Mouse (Mus musculus) embryonic facial prominence, embryonic 11.5 days (tissue): ENCODE results near the gene Acsl4. TPM values are rescaled to one million over a fixed set of nuclear protein-coding genes. Genes with fewer than 3 reads are reported as not detected.

Source experiments
- ATAC-seq: fragments of 200-750 bp; cut with Nextera tagmentation; replicated peaks from 2 replicates; pipeline ENCODE4 v1.8.0; 2017; ENCODE audit warnings: low read depth; ENCODE audit not compliant: insufficient number of reproducible peaks, low FRiP score, low TSS enrichment
- DNase-seq: peaks from one replicate; pipeline ENCODE4 v3.0.0-alpha.2; 2015; ENCODE audit warnings: low spot score
- H3K27ac ChIP-seq: fragments of 300-500 bp; sonication (generic); replicated peaks from 2 replicates; pipeline ENCODE4 v1.5.1; 2014; ENCODE audit warnings: mild to moderate bottlenecking, low read depth, low read length, control low read depth
- H3K27me3 ChIP-seq: fragments of 300-500 bp; sonication (generic); 2 replicates; pipeline ENCODE4 v1.6.1; 2014; ENCODE audit warnings: mild to moderate bottlenecking, low read length, moderate library complexity, mixed read lengths; ENCODE audit not compliant: control insufficient read depth, insufficient read depth
- H3K36me3 ChIP-seq: fragments of 300-500 bp; sonication (generic); replicated peaks from 2 replicates; pipeline ENCODE4 v1.6.1; 2014; ENCODE audit warnings: low read depth, mild to moderate bottlenecking, low read length, moderate library complexity, mixed read lengths; ENCODE audit not compliant: control insufficient read depth, insufficient read depth
- H3K4me1 ChIP-seq: fragments of 300-500 bp; sonication (generic); 2 replicates; pipeline ENCODE4 v1.6.1; 2014; ENCODE audit warnings: low read length, mixed read lengths; ENCODE audit not compliant: control insufficient read depth, insufficient read depth
- H3K4me2 ChIP-seq: fragments of 300-500 bp; sonication (generic); 2 replicates; pipeline ENCODE4 v1.6.1; 2014; ENCODE audit warnings: low read depth, mild to moderate bottlenecking, control low read depth, low read length, moderate library complexity
- H3K4me3 ChIP-seq: fragments of 300-500 bp; sonication (generic); 2 replicates; pipeline ENCODE4 v1.5.1; 2014; ENCODE audit warnings: low read depth, low read length, control low read depth
- H3K9ac ChIP-seq: fragments of 300-500 bp; sonication (generic); replicated peaks from 2 replicates; pipeline ENCODE4 v1.6.1; 2014; ENCODE audit warnings: mild to moderate bottlenecking, control low read depth, low read length
- H3K9me3 ChIP-seq: fragments of 300-500 bp; sonication (generic); replicated peaks from 2 replicates; pipeline ENCODE4 v1.6.1; 2016; ENCODE audit warnings: mild to moderate bottlenecking, low read length, inconsistent platforms, mixed read lengths; ENCODE audit not compliant: control insufficient read depth
- WGBS: fragments of 180-500 bp; shearing (Covaris S2); extraction: QIAGEN DNeasy Blood & Tissue Kit; methylation state at CpG from one replicate; pipeline ENCODE4 v1.1.7; 2014; 5-methylcytosine and 5-hydroxymethylcytosine counted together
- polyA plus RNA-seq: library from polyadenylated mRNA; unstranded; fragments of >200 nt; fragmentation: Nextera tagmentation; extraction: Ambion mirVana; gene quantifications from 2 replicates; pipeline ENCODE4 v1.2.1, GENCODE M21; 2014

Acsl4 gene
- 16.9 and 19.7 TPM in 2 replicates for polyA plus RNA-seq

DNA sequence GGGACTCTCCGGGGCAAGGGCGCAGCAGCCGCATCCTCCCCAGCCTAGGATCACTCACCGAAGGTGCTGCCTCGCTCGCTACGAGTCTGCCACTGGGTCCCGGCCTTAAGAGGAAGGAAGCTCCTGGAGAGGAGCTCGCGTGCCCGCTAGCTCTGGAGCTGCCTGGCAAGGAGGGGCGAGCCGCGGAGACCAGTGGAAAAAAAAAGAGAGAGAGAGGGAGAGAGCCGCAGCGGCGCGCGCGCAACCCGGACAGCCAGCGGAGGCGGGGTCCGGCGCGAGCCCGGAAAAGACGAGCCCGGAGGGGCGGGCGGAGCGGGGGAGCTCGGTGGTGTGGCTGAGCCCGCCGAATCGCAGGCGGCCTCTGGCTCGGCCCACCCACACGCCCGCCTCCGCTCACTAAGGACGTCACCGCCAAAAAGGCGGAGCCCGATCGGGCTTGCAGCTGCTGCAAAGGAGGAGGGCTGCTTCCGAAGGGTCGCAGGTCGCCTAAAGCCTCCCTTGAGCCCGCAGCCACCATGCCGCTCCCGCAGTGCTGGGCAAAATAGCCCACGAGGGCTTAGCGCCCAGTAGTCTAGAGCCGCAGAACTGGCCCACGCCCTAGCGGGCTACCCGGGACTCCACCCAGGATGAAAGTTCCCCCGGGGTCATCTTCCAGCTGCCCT is at the start of gene Acsl4:
Gene Acsl4, minus strand, starts transcription at position 289 of the 662 bp plus-strand sequence.
- Histone ChIP-seq H3K4me2 (peak within 1 kb of the TSS; percentile 51), H3K27ac (peak within 1 kb of the TSS; percentile 72), H3K9me3 (no peaks in the 10 kb centered on the region), H3K27me3 (peaks cover 2% of the 10 kb centered on the region; the same call in 1 of the 2 replicates), H3K4me3 (peak within 1 kb of the TSS; percentile 53), H3K36me3 (no peaks in the 10 kb centered on the region), H3K4me1 (no peaks in the 10 kb centered on the region), H3K9ac (peak within 1 kb of the TSS; percentile 65)
- DNase-seq (peak; percentile 90), ATAC-seq (peak; percentile 98)
- WGBS: 19% methylated on average over 45 of the region's 59 CpGs

DNA sequence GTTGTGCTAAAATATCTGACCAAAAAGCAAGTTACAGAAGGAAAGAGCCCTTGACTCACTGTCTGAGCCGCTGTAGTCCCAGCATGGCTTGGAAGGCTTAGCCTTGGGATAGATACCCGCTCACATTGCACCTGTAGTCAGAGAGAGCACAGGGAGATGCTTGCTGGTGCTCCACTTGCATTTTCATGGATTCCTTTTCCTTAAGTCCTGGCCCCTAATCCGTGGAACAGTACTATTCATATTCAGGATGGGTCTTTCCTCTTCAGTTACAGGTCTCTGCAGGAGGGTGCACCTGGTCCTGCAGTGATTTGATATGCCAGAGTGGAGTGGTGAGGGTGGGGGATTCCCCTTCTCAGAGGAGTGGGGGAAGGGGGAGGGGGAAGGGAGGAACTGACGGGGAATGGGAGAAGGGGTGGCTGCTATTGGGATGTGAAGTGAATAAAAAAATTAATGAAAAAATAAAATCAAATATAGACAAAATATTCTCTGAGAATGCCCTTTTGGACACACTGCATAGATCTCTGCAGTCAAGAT is 47.7 kb upstream of the Acsl4 start:
- no peak for ATAC-seq
- H3K4me1 ChIP-seq: no peaks in the 10 kb centered on the region
- H3K9ac ChIP-seq: no peak overlapping the region
- H3K36me3 ChIP-seq: no peaks in the 10 kb centered on the region
- no peaks in the 10 kb centered on the region for H3K9me3 ChIP-seq
- H3K4me3 ChIP-seq: no peak overlapping the region
- DNase-seq: no peak
- no peaks in the 10 kb centered on the region for H3K27me3 ChIP-seq
- no peak overlapping the region for H3K27ac ChIP-seq
- H3K4me2 ChIP-seq: no peak overlapping the region
- 46% methylated on average over 4 of the region's 4 CpGs for WGBS

DNA sequence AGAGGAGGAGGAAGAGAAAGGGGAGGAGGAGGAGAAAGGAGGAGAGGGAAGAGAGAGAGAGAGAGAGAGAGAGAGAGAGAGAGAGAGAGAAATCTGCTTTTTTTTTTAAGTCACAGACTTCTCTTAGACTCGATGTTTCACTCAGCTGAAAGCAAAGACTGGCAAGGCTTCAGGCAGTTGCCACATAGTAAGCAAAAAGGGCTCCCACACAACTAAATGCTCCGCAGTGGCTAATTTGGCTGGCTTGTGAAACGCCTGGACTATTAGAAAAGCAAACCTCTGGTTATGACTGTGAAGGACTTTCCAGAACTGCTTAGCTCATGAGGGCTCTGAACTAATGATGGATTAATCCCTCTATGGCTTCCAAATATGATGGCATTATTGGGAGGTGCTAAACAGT is 42.5 kb upstream of the Acsl4 start:
- Histone ChIP-seq H3K4me3 (no peak overlapping the region), H3K27ac (no peak overlapping the region), H3K4me2 (no peak overlapping the region), H3K27me3 (no peaks in the 10 kb centered on the region), H3K9me3 (no peaks in the 10 kb centered on the region), H3K36me3 (no peaks in the 10 kb centered on the region), H3K4me1 (no peaks in the 10 kb centered on the region), H3K9ac (no peak overlapping the region)
- ATAC-seq (no peak), DNase-seq (no peak)
- 69% methylated on average over 3 of the region's 3 CpGs for WGBS

DNA sequence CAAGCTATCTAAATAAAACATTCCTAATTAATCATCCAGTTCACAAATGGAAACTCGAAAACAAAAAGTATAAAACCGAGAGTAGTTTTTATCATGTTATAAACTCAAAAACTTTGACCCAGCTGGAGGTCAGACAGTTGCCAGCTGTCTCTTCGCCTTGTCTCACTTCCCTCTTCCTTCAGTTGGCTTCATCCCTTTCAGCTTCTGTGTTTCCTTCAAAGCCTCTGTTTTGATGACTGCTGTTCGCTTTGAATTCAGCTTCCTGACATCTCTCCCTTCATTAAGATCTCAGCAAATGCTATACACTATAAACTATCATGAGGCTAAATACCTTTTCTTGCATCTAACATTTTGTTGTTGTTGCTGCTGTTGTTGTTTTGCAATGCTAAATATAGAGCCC is 36.8 kb upstream of the Acsl4 start:
- H3K9ac ChIP-seq: no peak overlapping the region
- H3K9me3 ChIP-seq: no peaks in the 10 kb centered on the region
- DNase-seq: no peak
- no peak overlapping the region for H3K4me3 ChIP-seq
- H3K27ac ChIP-seq: no peak overlapping the region
- H3K36me3 ChIP-seq: no peaks in the 10 kb centered on the region
- no peak overlapping the region for H3K4me2 ChIP-seq
- H3K4me1 ChIP-seq: no peaks in the 10 kb centered on the region
- H3K27me3 ChIP-seq: no peaks in the 10 kb centered on the region
- 62% methylated on average over 4 of the region's 4 CpGs for WGBS
- ATAC-seq: no peak

DNA sequence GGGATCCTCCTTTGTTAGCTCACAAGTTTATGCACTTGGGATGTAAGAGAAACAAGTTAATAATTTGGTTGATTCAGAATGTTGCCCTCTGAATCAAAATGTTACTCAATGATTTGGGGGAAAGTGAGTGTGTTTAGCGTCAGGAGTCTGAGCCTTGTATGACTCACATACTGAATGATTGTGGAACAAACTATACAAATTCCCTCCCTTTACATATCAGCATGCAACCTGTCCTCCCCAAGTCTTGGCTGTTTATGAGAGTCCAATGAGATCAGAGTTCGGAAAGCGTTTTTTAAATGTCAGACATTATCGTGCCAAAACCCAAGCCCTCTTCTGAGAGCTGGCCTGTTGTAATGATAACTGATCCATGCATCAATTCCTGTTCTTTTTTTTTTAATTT is 36.3 kb upstream of the Acsl4 start:
- Histone ChIP-seq H3K9ac (no peak overlapping the region), H3K27me3 (no peaks in the 10 kb centered on the region), H3K4me2 (no peak overlapping the region), H3K36me3 (no peaks in the 10 kb centered on the region), H3K4me3 (no peak overlapping the region), H3K4me1 (no peaks in the 10 kb centered on the region), H3K27ac (no peak overlapping the region), H3K9me3 (no peaks in the 10 kb centered on the region)
- ATAC-seq: no peak
- DNase-seq: no peak
- 83% methylated on average over 4 of the region's 4 CpGs for WGBS

DNA sequence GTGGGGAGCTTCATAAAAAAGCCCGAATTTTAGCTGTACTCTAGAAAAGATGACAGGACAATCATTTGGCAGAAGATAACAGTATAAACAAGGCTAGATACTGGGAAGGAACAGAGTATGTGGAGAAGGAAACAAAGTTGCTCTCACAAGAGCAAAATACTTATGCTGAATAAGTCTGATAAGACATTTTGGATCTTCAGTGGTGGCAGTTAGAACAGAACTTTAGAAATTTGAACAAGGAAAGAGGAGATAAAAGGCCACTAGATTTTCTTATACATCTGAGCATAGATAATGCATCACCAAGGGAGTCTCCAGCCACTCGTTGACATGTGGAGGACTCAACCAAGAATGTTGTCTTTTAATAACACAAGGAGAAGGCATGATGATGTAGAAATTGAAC is 23.5 kb upstream of the Acsl4 start:
- H3K4me2 ChIP-seq: no peak overlapping the region
- no peak overlapping the region for H3K4me3 ChIP-seq
- DNase-seq (no peak), ATAC-seq (no peak)
- H3K4me1 ChIP-seq: no peaks in the 10 kb centered on the region
- no peak overlapping the region for H3K9ac ChIP-seq
- no peaks in the 10 kb centered on the region for H3K36me3 ChIP-seq
- no peak overlapping the region for H3K27ac ChIP-seq
- H3K27me3 ChIP-seq: no peaks in the 10 kb centered on the region
- 55% methylated on average over 2 of the region's 2 CpGs for WGBS
- H3K9me3 ChIP-seq: no peaks in the 10 kb centered on the region

DNA sequence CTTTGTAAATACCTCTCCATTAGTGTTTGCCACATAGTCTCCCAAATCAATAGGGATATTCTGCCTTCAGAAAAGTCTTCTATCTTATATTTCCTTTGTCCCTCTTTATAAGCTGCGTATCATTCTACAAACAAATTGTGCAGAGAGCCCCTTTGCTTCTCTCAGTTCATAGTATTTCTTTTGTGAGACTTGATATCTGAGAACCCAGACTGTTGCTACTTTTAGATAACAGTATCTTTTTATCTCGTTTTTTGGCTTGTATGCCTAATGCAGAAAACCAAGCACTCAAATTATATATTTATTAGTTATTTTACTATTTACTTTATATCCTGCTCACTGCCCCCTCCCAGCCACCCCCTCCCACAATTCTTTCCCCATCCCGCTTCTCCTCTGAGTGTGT is 19.7 kb upstream of the Acsl4 start:
- no peak for ATAC-seq

DNA sequence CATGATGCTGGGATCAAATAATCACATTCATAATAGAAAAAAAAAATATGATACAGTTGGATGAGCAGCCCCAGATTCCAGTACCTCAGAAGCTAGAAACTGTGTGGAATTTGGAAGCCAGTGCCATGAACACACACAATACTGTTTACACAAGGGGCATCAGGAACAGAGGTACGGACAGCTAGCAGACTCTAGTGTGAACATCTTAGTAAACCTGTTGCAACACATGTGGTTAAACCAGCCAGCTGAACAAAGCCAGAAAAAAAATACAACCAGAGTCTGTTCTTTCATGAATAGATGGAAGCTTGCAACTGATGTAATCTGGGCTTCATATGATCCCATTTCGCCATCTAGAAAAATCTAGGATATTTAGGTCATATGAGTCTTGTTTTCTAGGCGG is 19.0 kb upstream of the Acsl4 start:
- Histone ChIP-seq H3K9me3 (no peaks in the 10 kb centered on the region), H3K4me3 (no peak overlapping the region), H3K4me2 (no peak overlapping the region), H3K36me3 (no peaks in the 10 kb centered on the region), H3K9ac (no peak overlapping the region), H3K4me1 (no peaks in the 10 kb centered on the region), H3K27ac (no peak overlapping the region), H3K27me3 (no peaks in the 10 kb centered on the region)
- DNase-seq (no peak), ATAC-seq (no peak)
- 89% methylated on average over 3 of the region's 3 CpGs for WGBS

More for the DNA sequence above, 19.7 kb upstream of the Acsl4 start:
- no peak overlapping the region for H3K27ac ChIP-seq
- WGBS: 78% methylated on average over 3 of the region's 3 CpGs
- H3K9ac ChIP-seq: no peak overlapping the region
- H3K9me3 ChIP-seq: no peaks in the 10 kb centered on the region
- no peaks in the 10 kb centered on the region for H3K27me3 ChIP-seq
- no peak overlapping the region for H3K4me3 ChIP-seq
- no peaks in the 10 kb centered on the region for H3K4me1 ChIP-seq
- DNase-seq: no peak
- H3K36me3 ChIP-seq: no peaks in the 10 kb centered on the region
- no peak overlapping the region for H3K4me2 ChIP-seq
